Mouse (Mus musculus): ENCODE measurements around the gene Ube2g1.

The Ube2g1 gene

GRCm38 (mm10) chr11:72607469-72608070 is 487 bp downstream of the Ube2g1 start:
- peak; percentile 91 for DNase-seq (ENCODE audit: low read depth, low spot score)

GRCm38 (mm10) chr11:72608071-72608679 is 1.1 kb downstream of the Ube2g1 start:
- peak; percentile 99 for DNase-seq (ENCODE audit: low read depth, low spot score)

- DNase-seq (ENCODE audit: low read depth, low spot score) = no peak
These were observed 2.2 kb downstream of the Ube2g1 start for GRCm38 (mm10) chr11:72609242-72609641.

- peak; percentile 49 for DNase-seq (ENCODE audit: low read depth, low spot score)
These were observed 7.3 kb downstream of the Ube2g1 start for GRCm38 (mm10) chr11:72614336-72614735.

- peak; percentile 53 for DNase-seq (ENCODE audit: low read depth, low spot score)
These were observed 8.8 kb downstream of the Ube2g1 start for GRCm38 (mm10) chr11:72615931-72616330.

- no peak for DNase-seq (ENCODE audit: low read depth, low spot score)
These were observed 11.4 kb downstream of the Ube2g1 start for GRCm38 (mm10) chr11:72618476-72618875.

GRCm38 (mm10) chr11:72642730-72643129 is 35.6 kb downstream of the Ube2g1 start:
- peak; percentile 72 for DNase-seq (ENCODE audit: low read depth, low spot score)

- DNase-seq (ENCODE audit: low read depth, low spot score) = no peak
These were observed 38.3 kb downstream of the Ube2g1 start for GRCm38 (mm10) chr11:72645386-72645785.

GRCm38 (mm10) chr11:72650347-72650746 is 43.3 kb downstream of the Ube2g1 start:
- DNase-seq (ENCODE audit: low read depth, low spot score) = no peak

- DNase-seq (ENCODE audit: low read depth, low spot score) = peak; percentile 18
These were observed 52.8 kb downstream of the Ube2g1 start for GRCm38 (mm10) chr11:72659918-72660317.

- DNase-seq (ENCODE audit: low read depth, low spot score) = no peak
These were observed 53.3 kb downstream of the Ube2g1 start for GRCm38 (mm10) chr11:72660359-72660758.

- no peak for DNase-seq (ENCODE audit: low read depth, low spot score)
These were observed 57.6 kb downstream of the Ube2g1 start for GRCm38 (mm10) chr11:72664641-72665040.

GRCm38 (mm10) chr11:72670634-72671033 is 63.6 kb downstream of the Ube2g1 start:
- no peak for DNase-seq (ENCODE audit: low read depth, low spot score)

- DNase-seq (ENCODE audit: low read depth, low spot score) = no peak
These were observed 64.4 kb downstream of the Ube2g1 start for GRCm38 (mm10) chr11:72671294-72671988.

GRCm38 (mm10) chr11:72672438-72672837 is 65.4 kb downstream of the Ube2g1 start:
- no peak for DNase-seq (ENCODE audit: low read depth, low spot score)

- peak; percentile 47 for DNase-seq (ENCODE audit: low read depth, low spot score)
These were observed 68.2 kb downstream of the Ube2g1 start for GRCm38 (mm10) chr11:72675280-72675679.

GRCm38 (mm10) chr11:72680726-72681125 is 73.6 kb downstream of the Ube2g1 start:
- no peak for DNase-seq (ENCODE audit: low read depth, low spot score)

GRCm38 (mm10) chr11:72683402-72683801 is 76.3 kb downstream of the Ube2g1 start:
- DNase-seq (ENCODE audit: low read depth, low spot score) = no peak

GRCm38 (mm10) chr11:72686697-72687096 is 79.6 kb downstream of the Ube2g1 start:
- no peak for DNase-seq (ENCODE audit: low read depth, low spot score)

- DNase-seq (ENCODE audit: low read depth, low spot score) = peak; percentile 40
These were observed 81.2 kb downstream of the Ube2g1 start for GRCm38 (mm10) chr11:72688242-72688641.

GRCm38 (mm10) chr11:72689115-72689514 is 82.0 kb downstream of the Ube2g1 start:
- DNase-seq (ENCODE audit: low read depth, low spot score) = no peak

- peak; percentile 97 for DNase-seq (ENCODE audit: low read depth, low spot score)
These were observed 82.7 kb downstream of the Ube2g1 start, which contains the start of gene Ankfy1 for GRCm38 (mm10) chr11:72689551-72690510. TSS of gene Ankfy1 (plus strand) at chr11:72690006.

Measured in ZHBTc4 (cell line).